Mouse (Mus musculus): ENCODE measurements around the gene Zfp536. TPM values are rescaled to one million over a fixed set of nuclear protein-coding genes. Genes with fewer than 3 reads are reported as not detected.

The Zfp536 gene
- total RNA-seq, 4 experiments from 2014 or later, result 0.31 to 0.70 (median 0.50) TPM

GRCm38 (mm10) chr7:37556811-37557210 is 216.6 kb downstream of the Zfp536 start:
- DNase-seq (ENCODE audit: low spot score in 2 of 2), result no peak

DNA sequence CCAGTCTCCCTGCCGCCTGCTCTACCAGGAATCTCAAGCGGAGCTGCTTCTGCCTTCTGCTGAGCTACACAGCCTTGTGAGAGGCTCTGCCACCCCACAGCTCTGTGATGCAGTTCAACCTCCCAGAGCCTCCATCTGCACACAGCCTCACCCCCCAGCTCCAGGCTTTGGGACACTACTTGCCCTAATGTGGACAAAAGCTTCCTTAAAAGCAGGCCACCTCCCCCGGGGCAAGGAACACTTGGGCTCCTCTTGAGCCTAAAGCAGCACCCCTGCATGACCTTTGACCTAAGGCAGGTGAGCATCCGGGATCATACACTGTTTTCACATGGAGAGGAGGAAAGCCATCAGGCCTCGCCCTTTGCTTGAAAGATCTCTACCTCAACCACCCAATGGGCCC is 219.0 kb downstream of the Zfp536 start:
- DNase-seq (ENCODE audit: low spot score in 2 of 2), result no peak

DNA sequence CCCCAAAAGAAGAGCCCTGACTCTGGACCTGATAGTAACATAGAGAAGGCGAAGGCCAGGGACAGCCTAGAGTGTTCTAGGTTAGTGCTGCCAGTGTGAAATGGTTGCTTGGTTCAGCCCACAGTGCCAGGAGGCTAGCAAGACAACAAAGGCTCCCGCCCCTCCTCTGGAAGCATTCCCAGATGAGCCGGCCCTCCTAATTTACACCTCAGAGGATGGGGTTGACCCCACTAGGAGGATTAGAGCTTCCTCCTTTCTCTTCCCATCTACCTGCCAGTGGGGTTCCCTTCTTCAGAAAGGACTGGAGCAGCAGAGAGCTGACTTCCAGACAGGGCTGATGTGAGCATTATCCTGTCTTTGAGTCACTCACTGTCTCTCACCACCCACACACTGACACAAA is 219.8 kb downstream of the Zfp536 start:
- no peak for DNase-seq (ENCODE audit: low spot score in 2 of 2)

DNA sequence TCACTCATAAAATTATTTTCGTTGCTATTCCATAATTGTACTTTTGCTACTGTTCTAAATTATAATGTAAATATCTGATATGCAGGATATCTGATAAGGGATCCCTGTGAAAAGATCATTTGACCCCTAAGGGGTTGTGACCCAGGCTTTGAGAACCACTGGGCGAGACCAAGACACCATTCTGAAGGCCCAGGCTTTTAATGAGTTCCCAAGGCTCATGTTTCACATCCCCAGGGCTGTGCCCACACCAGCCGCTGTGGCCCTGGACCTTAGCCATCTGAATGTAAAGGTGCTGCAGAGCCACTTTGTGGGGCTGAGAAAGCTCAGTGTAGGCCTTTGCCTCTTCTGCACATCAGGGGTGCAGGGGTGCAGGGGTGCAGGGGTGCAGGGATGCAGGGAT is 221.1 kb downstream of the Zfp536 start:
- DNase-seq (ENCODE audit: low spot score in 2 of 2), result no peak

GRCm38 (mm10) chr7:37548805-37549204 is 224.6 kb downstream of the Zfp536 start:
- DNase-seq (ENCODE audit: low spot score in 2 of 2), result no peak

GRCm38 (mm10) chr7:37544011-37544410 is 229.4 kb downstream of the Zfp536 start:
- no peak for DNase-seq (ENCODE audit: low spot score in 2 of 2)

DNA sequence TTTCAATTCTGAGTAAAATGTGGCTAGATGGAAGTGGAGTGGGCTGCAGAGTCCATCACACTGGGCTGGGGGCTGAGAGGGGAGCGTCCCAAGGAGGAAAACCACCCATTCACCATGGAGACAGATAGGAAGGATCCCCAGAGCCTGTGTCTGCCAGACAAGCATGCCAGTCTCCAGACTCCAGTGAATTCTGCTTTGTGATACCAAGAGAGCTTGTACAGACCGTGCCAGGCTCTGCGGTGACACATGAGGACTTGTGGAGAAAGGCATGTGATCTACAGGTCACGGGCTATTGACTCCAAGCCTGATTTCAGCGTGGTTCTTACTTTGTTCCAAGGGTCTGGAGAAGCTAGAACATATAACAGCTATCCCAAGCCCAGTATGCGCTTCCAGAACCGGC is 230.5 kb downstream of the Zfp536 start:
- no peak for DNase-seq (ENCODE audit: low spot score in 2 of 2)

GRCm38 (mm10) chr7:37531166-37531565 is 242.3 kb downstream of the Zfp536 start:
- no peak for DNase-seq (ENCODE audit: low spot score in 2 of 2)

GRCm38 (mm10) chr7:37528311-37528710 is 245.1 kb downstream of the Zfp536 start:
- no peak for DNase-seq (ENCODE audit: low spot score in 2 of 2)

DNA sequence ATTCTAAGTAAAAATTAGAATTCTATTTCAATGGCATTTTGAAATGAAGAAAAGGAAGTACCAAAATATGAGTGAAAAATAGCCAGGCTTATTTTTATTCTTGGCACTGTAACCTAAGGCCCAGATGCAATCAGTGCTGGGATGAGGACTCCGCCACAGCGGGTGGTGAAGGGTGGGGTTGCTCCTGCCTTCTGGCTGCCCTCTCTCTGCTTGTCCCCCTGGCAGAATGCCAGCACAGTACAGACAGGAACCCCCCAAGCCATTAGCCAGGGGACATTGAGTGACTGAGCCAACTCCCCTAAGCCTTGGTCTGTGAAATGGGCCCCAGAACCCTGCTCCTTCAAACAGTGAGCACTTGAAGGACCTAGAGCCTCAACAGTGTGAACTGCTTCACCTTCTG is 245.6 kb downstream of the Zfp536 start:
- no peak for DNase-seq (ENCODE audit: low spot score in 2 of 2)

DNA sequence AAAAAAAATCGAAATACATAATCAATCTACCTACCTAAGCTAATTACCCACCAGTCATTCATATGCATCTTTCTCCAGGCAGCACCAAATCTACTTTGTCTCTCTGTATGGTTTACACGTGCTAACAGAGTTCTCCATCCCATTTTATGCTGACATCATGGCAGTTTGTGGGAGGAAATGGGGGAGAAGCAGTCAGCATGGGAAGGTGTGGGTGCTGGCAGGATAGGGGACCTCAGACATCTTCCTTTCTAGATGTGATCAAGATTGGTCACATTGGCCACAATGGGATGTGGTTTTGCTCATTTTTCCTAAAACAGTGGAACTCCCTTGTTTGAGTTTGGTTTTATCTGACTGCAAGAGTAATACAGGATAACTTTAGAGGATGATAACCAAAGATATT is 252.0 kb downstream of the Zfp536 start:
- DNase-seq (ENCODE audit: low spot score in 2 of 2), result no peak

GRCm38 (mm10) chr7:37510933-37511675 is 262.3 kb downstream of the Zfp536 start:
- no peak for DNase-seq (ENCODE audit: low spot score in 2 of 2)

- no peak for DNase-seq (ENCODE audit: low spot score in 2 of 2)
Observed at GRCm38 (mm10) chr7:37509700-37510099, 263.7 kb downstream of the Zfp536 start.

DNA sequence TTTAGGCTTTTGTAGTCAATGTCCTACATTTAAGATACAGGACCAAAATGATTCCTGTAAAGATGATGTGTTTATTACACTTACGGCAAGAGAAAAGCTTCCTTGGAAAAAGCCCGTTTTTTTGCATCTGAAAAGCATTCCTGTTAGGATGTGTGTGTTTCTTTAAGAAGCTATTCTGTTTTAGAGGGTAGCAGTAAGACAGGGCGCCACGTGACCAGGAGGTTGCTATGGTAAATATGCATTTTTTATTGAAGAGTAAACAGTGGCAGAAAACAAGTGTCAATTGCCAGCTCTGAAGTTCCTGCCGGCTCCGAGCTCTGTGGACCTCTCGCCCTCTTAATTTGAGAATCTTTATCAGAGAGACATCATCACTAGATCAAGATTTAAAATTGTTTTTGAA is 267.9 kb downstream of the Zfp536 start:
- no peak for DNase-seq (ENCODE audit: low spot score in 2 of 2)

DNA sequence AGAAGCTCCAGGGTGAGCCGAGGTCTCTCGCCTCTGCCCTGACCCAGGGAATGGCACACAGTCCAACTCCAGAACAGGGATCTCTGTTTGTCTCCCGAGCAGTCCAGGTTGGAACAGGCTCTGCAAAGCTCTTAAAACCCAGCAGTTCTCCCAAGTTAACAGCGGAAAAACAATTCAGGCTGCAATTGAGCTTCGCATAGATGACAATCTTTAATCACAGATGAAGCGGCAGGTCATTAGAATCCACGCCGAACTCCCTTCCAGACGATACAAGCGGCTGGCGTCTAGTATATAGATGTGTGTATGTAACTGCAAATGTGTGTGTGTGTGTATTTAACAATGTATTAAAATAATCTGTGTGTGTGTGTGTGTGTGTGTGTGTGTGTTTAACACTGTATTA is 268.3 kb downstream of the Zfp536 start:
- DNase-seq (ENCODE audit: low spot score in 2 of 2), result no peak

DNA sequence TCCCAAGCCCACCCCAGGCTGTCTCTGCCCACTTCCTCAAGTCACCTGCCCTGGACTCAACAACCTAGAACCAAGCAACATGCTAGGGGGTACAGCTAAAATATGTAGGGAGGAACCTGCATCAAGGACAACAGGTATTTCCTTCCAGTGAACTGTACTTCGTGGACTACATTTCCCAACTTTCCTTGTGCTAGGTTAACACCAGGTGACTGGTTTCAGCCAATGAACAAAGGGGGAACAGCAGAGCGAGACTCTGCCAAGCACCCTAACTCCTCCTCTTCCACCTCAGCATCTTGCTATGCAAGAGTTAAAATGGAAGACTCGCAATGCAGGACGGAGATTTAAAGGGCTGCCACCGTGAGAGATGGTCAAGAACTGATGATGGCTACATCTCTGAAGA is 274.6 kb downstream of the Zfp536 start:
- DNase-seq (ENCODE audit: low spot score in 2 of 2), result no peak

DNA sequence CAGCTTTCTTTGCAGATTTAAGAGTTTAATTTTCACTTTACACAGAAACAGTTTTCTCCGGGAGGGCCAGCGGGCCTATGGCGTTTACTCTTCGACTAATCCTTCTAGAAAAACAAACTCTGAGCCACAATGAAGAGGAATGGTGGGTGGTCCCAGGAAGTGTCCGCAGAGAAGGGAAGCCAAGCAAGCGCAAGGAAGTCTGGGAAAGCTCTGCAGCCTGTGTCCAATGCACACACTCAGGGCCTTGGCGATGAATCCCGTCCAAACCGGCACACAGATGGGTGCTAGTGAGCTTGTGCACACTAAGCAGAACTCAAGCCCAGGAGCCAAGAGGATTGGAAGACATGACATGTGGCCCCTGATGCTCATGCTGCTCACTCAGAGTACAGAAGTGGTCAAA is 276.9 kb downstream of the Zfp536 start:
- no peak for DNase-seq (ENCODE audit: low spot score in 2 of 2)

GRCm38 (mm10) chr7:37490312-37490711 is 283.1 kb downstream of the Zfp536 start:
- DNase-seq (ENCODE audit: low spot score in 2 of 2), result no peak

GRCm38 (mm10) chr7:37484946-37485345 is 288.5 kb downstream of the Zfp536 start:
- DNase-seq (ENCODE audit: low spot score in 2 of 2), result no peak

GRCm38 (mm10) chr7:37482564-37482963 is 290.9 kb downstream of the Zfp536 start:
- no peak for DNase-seq (ENCODE audit: low spot score in 2 of 2)

DNA sequence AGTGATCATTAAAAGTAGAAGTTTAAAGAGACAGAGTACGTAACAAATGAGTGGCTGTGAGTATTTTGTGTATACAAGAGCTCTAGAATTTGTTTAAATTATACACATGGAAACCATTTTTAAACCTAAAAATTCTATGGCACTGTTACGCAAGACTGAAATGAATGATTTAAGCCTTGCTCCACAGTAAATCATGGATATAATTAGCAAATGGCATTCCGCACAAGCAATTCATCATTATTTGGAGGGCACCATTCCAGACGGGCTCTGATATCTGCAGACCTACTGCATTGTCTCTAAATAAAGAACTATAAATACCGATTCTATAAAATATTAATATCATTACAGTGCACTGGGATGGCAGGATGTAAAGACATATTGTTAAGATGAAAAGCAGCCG is 292.3 kb downstream of the Zfp536 start:
- no peak for DNase-seq (ENCODE audit: low spot score in 2 of 2)

- no peak for DNase-seq (ENCODE audit: low spot score in 2 of 2)
Observed at GRCm38 (mm10) chr7:37477309-37477708, 296.1 kb downstream of the Zfp536 start.

DNA sequence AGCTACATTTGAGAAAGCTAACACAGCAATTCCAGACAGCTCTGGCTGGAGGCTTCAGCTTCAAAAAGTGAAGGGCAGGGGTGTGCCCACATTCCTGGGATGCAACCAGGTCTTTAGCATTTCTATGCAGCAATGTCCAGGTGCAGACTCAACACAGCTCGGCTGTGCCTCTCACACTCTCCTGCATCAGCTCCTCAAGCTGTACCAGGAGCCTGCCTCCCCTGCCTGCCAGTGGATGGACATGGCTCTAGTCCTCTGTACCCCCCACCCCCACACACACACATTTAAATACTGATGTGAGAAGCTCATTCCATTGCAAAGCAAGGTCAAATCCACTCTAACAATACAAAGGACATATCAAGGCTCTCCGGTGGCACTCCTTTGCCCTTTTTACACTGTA is 298.0 kb downstream of the Zfp536 start:
- DNase-seq (ENCODE audit: low spot score in 2 of 2), result no peak

DNA sequence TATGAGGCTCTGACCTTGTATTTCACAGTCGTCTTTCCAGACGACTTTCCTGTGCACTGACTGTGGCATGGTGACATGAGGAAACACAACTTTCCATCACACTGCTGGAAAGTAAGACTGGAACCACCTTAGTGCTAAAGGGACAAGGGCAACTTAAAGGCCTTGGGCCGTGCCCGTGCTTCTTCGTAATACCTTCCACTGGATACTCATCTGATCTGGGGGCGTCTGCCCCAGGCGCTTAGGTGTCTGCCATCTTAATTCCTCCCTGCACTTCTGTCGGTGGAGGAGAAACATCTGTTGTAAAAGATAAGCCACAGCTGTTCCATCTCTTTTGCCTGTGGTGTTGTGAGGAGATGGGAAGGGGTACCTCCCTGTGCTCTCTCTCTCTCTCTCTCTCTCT is 299.2 kb downstream of the Zfp536 start:
- DNase-seq (ENCODE audit: low spot score in 2 of 2), result no peak

All from gastrocnemius, adult 8-10 months (tissue).